Mouse (Mus musculus) stomach, postnatal 0 days (tissue): ENCODE measurements around the gene Nsg2.

Experiments used
- CTCF ChIP-seq: IDR thresholded peaks from 2 replicates; pipeline ENCODE4 v1.5.1; 2016; ENCODE audit warnings: antibody characterized with exemption, low read depth, mild to moderate bottlenecking, moderate library complexity
- EP300 ChIP-seq: optimal IDR thresholded peaks from 2 replicates; pipeline ENCODE3; 2016; ENCODE audit warnings: antibody characterized with exemption

DNA sequence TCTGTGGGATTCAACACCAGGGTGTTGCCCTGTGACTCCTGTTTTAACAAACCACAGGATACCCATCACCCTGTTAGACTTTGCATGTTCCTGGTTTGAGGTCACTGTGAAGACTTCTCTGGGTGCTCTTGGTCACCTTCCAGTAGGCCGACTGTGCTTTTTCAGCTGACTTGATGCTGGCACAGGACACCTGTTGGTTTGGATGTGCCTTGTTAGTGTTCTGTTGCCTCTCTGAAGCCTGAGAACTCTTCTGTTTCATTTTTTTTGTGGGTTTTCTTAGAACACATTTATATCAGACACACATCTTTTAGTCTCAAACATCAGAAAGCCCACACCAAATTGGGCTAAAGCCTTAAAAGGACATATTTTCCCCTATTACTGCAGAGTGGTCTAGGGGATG lies 13.3 kb downstream of the Nsg2 start:
- TF ChIP-seq CTCF (no peak), EP300 (no peak)
